Mouse (Mus musculus) forebrain, embryonic 16.5 days (tissue): ENCODE data around the gene Srl. TPM values are rescaled to one million over a fixed set of nuclear protein-coding genes. Genes with fewer than 3 reads are reported as not detected.
A peak's percentile ranks its signal among the peaks of the same experiment; 100 is the strongest.

Source experiments
- ATAC-seq: fragments of 200-750 bp; cut with Nextera tagmentation; 2 replicates; pipeline ENCODE4 v1.8.0; 2017; ENCODE audit warnings: mild to moderate bottlenecking, moderate library complexity
- H3K27ac ChIP-seq: fragments of 300-500 bp; sonication (generic); 2 replicates; pipeline ENCODE4 v1.5.1; 2014; ENCODE audit warnings: low read length, control low read depth
- H3K27me3 ChIP-seq: fragments of 300-500 bp; sonication (generic); replicated peaks from 2 replicates; pipeline ENCODE4 v1.6.1; 2014; ENCODE audit warnings: low read length; ENCODE audit not compliant: control insufficient read depth, insufficient read depth
- H3K36me3 ChIP-seq: fragments of 300-500 bp; sonication (generic); 2 replicates; pipeline ENCODE4 v1.6.1; 2014; ENCODE audit not compliant: control insufficient read depth, insufficient read depth
- H3K4me1 ChIP-seq: fragments of 300-500 bp; sonication (generic); replicated peaks from 2 replicates; pipeline ENCODE4 v1.6.1; 2014; ENCODE audit warnings: low read length; ENCODE audit not compliant: control insufficient read depth, insufficient read depth
- H3K4me2 ChIP-seq: fragments of 300-500 bp; sonication (generic); 2 replicates; pipeline ENCODE4 v1.6.1; 2014; ENCODE audit warnings: mild to moderate bottlenecking, low read length, control low read depth
- H3K4me3 ChIP-seq: fragments of 300-500 bp; sonication (generic); replicated peaks from 2 replicates; pipeline ENCODE4 v1.5.1; 2014; ENCODE audit warnings: mild to moderate bottlenecking, low read length, control low read depth
- H3K9ac ChIP-seq: fragments of 300-500 bp; sonication (generic); replicated peaks from 2 replicates; pipeline ENCODE4 v1.6.1; 2014; ENCODE audit warnings: low read depth, low read length, control low read depth
- H3K9me3 ChIP-seq: fragments of 300-500 bp; sonication (generic); 2 replicates; pipeline ENCODE4 v1.6.1; 2016; ENCODE audit warnings: low read length; ENCODE audit not compliant: control insufficient read depth
- WGBS: fragments of 180-500 bp; shearing (Covaris S2); extraction: QIAGEN DNeasy Blood & Tissue Kit; methylation state at CpG from one replicate; pipeline ENCODE4 v1.1.7; 2014; 5-methylcytosine and 5-hydroxymethylcytosine counted together
- polyA plus RNA-seq: library from polyadenylated mRNA; unstranded; fragments of >200 nt; fragmentation: Nextera tagmentation; extraction: Ambion mirVana; gene quantifications from 2 replicates; pipeline ENCODE4 v1.2.1, GENCODE M21; 2015

The Srl gene
- polyA plus RNA-seq, 1 experiment from 2014 or later = 45.2 TPM

- ATAC-seq = no peak
- Histone ChIP-seq H3K4me3 (no peak overlapping the region), H3K27ac (no peak overlapping the region), H3K4me1 (0 out of 2 replicates have a peak, but pooled peaks cover 6% of the 10 kb centered on the region), H3K36me3 (no peaks in the 10 kb centered on the region), H3K9ac (no peak overlapping the region), H3K27me3 (no peaks in the 10 kb centered on the region), H3K9me3 (no peaks in the 10 kb centered on the region), H3K4me2 (no peak overlapping the region)
- 72% methylated on average over 10 of the region's 10 CpGs for WGBS
Observed at GRCm38 (mm10) chr16:4469599-4470352, 71.8 kb downstream of the Srl start.

GRCm38 (mm10) chr16:4464529-4465089, 77.0 kb downstream of the Srl start:
- Histone ChIP-seq H3K9me3 (no peaks in the 10 kb centered on the region), H3K9ac (no peak overlapping the region), H3K4me3 (no peak overlapping the region), H3K27me3 (no peaks in the 10 kb centered on the region), H3K36me3 (no peaks in the 10 kb centered on the region), H3K4me2 (no peak overlapping the region), H3K4me1 (no peaks in the 10 kb centered on the region), H3K27ac (no peak overlapping the region)
- no peak for ATAC-seq
- 85% methylated on average over 9 of the region's 9 CpGs for WGBS

GRCm38 (mm10) chr16:4457927-4458326, 83.7 kb downstream of the Srl start:
- WGBS = 83% methylated on average over 3 of the region's 3 CpGs
- H3K9me3 ChIP-seq = no peaks in the 10 kb centered on the region
- H3K4me2 ChIP-seq = no peak overlapping the region
- H3K27me3 ChIP-seq = no peaks in the 10 kb centered on the region
- no peak overlapping the region for H3K27ac ChIP-seq
- H3K9ac ChIP-seq = no peak overlapping the region
- H3K36me3 ChIP-seq = no peaks in the 10 kb centered on the region
- no peak for ATAC-seq
- H3K4me3 ChIP-seq = no peak overlapping the region
- no peaks in the 10 kb centered on the region for H3K4me1 ChIP-seq

GRCm38 (mm10) chr16:4456391-4456790, 85.2 kb downstream of the Srl start:
- H3K36me3 ChIP-seq = no peaks in the 10 kb centered on the region
- no peak overlapping the region for H3K27ac ChIP-seq
- H3K27me3 ChIP-seq = no peaks in the 10 kb centered on the region
- H3K9me3 ChIP-seq = no peaks in the 10 kb centered on the region
- ATAC-seq = no peak
- no peak overlapping the region for H3K9ac ChIP-seq
- H3K4me1 ChIP-seq = no peaks in the 10 kb centered on the region
- no peak overlapping the region for H3K4me2 ChIP-seq
- 83% methylated on average over 5 of the region's 5 CpGs for WGBS
- H3K4me3 ChIP-seq = no peak overlapping the region

- Histone ChIP-seq H3K4me2 (no peak overlapping the region), H3K27me3 (no peaks in the 10 kb centered on the region), H3K36me3 (no peaks in the 10 kb centered on the region), H3K27ac (no peak overlapping the region), H3K9me3 (no peaks in the 10 kb centered on the region), H3K9ac (no peak overlapping the region), H3K4me1 (no peaks in the 10 kb centered on the region), H3K4me3 (no peak overlapping the region)
- no peak for ATAC-seq
- 86% methylated on average over 4 of the region's 4 CpGs for WGBS
Observed at GRCm38 (mm10) chr16:4455693-4456092, 85.9 kb downstream of the Srl start.

- Histone ChIP-seq H3K4me3 (no peak overlapping the region), H3K4me2 (no peak overlapping the region), H3K9ac (no peak overlapping the region), H3K36me3 (no peaks in the 10 kb centered on the region), H3K9me3 (no peaks in the 10 kb centered on the region), H3K27me3 (no peaks in the 10 kb centered on the region), H3K27ac (no peak overlapping the region), H3K4me1 (no peaks in the 10 kb centered on the region)
- WGBS = 84% methylated on average over 7 of the region's 7 CpGs
- ATAC-seq = no peak
Observed at GRCm38 (mm10) chr16:4454563-4454962, 87.1 kb downstream of the Srl start.

- Histone ChIP-seq H3K36me3 (no peaks in the 10 kb centered on the region), H3K4me3 (no peak overlapping the region), H3K4me1 (no peaks in the 10 kb centered on the region), H3K27me3 (no peaks in the 10 kb centered on the region), H3K9ac (no peak overlapping the region), H3K9me3 (no peaks in the 10 kb centered on the region), H3K4me2 (no peak overlapping the region), H3K27ac (no peak overlapping the region)
- no peak for ATAC-seq
- whole genome bisulfite sequencing = 97% methylated on average over 6 of the region's 6 CpGs
Observed at GRCm38 (mm10) chr16:4449418-4449817, 92.2 kb downstream of the Srl start.

- ATAC-seq = peak; percentile 28; the same call in 1 of the 2 replicates
- H3K36me3 ChIP-seq = no peaks in the 10 kb centered on the region
- H3K4me1 ChIP-seq = no peaks in the 10 kb centered on the region
- no peak overlapping the region for H3K4me2 ChIP-seq
- 24% methylated on average over 9 of the region's 9 CpGs for WGBS
- no peak overlapping the region for H3K4me3 ChIP-seq
- H3K9ac ChIP-seq = no peak overlapping the region
- H3K9me3 ChIP-seq = no peaks in the 10 kb centered on the region
- H3K27ac ChIP-seq = no peak overlapping the region
- H3K27me3 ChIP-seq = no peaks in the 10 kb centered on the region
Observed at GRCm38 (mm10) chr16:4448235-4448634, 93.4 kb downstream of the Srl start.

- no peak for ATAC-seq
- no peaks in the 10 kb centered on the region for H3K9me3 ChIP-seq
- no peaks in the 10 kb centered on the region for H3K4me1 ChIP-seq
- no peaks in the 10 kb centered on the region for H3K27me3 ChIP-seq
- no peak overlapping the region for H3K4me2 ChIP-seq
- H3K9ac ChIP-seq = no peak overlapping the region
- no peak overlapping the region for H3K27ac ChIP-seq
- no peaks in the 10 kb centered on the region for H3K36me3 ChIP-seq
- 85% methylated on average over 4 of the region's 4 CpGs for WGBS
- H3K4me3 ChIP-seq = no peak overlapping the region
Observed at GRCm38 (mm10) chr16:4446395-4446794, 95.2 kb downstream of the Srl start.
